Mouse (Mus musculus) limb, embryonic 10.5 days (tissue): ENCODE results near the gene Dgkg. TPM values are rescaled to one million over a fixed set of nuclear protein-coding genes. Genes with fewer than 3 reads are reported as not detected.

Experiments
- DNase-seq: peaks from one replicate; pipeline ENCODE4 v3.0.0-alpha.2; 2017; ENCODE audit warnings: low spot score
- H3K27ac ChIP-seq: fragments of 300-500 bp; sonication (generic); 2 replicates; pipeline ENCODE4 v1.5.1; 2016; ENCODE audit warnings: mild to moderate bottlenecking
- H3K27me3 ChIP-seq: fragments of 300-500 bp; sonication (generic); 2 replicates; pipeline ENCODE4 v1.6.1; 2016; ENCODE audit warnings: low read depth, mild to moderate bottlenecking; ENCODE audit not compliant: poor library complexity, severe bottlenecking
- H3K36me3 ChIP-seq: fragments of 300-500 bp; sonication (generic); 2 replicates; pipeline ENCODE4 v1.6.1; 2016; ENCODE audit warnings: mild to moderate bottlenecking, moderate library complexity
- H3K4me1 ChIP-seq: fragments of 300-500 bp; sonication (generic); 2 replicates; pipeline ENCODE4 v1.6.1; 2016
- H3K4me3 ChIP-seq: fragments of 300-500 bp; sonication (generic); 2 replicates; pipeline ENCODE4 v1.5.1; 2016; ENCODE audit warnings: mild to moderate bottlenecking, moderate library complexity
- H3K9me3 ChIP-seq: fragments of 300-500 bp; sonication (generic); replicated peaks from 2 replicates; pipeline ENCODE4 v1.6.1; 2016; ENCODE audit warnings: mild to moderate bottlenecking
- WGBS: fragments of 180-500 bp; shearing (Covaris S2); methylation state at CpG from one replicate; pipeline ENCODE4 v1.1.7; 2016; 5-methylcytosine and 5-hydroxymethylcytosine counted together
- microRNA-seq: library from miRNA; unstranded; fragments of <30 nt; microRNA quantifications from one replicate; pipeline ENCODE4, GENCODE M21; 2017
- polyA plus RNA-seq: library from polyadenylated mRNA; unstranded; fragments of >200 nt; fragmentation: Nextera tagmentation; extraction: Ambion mirVana; gene quantifications from 2 replicates; pipeline ENCODE4 v1.2.1, GENCODE M21; 2016

Gene Dgkg
- polyA plus RNA-seq, 1 experiment from 2014 or later: 0.29 TPM

DNA sequence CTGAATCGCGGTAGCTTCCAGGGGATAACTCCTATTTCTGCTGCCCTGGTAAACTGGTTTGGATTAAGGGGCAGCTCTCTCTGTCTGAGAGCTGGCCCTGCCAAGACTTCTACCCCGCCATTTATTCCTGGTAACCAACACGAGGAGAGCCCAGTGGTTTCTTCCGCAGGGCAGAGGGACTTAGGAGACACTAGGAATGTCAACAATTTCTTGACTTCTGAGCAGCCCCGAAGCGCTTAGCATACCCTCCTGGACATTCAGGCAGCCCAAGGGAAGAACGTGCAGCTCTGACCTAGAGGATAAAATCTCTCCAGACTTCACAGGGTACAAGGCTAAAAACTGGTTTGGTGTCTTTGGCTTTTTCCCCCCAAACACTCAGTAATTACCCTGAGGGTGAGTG is 227.6 kb downstream of the Dgkg start:
- Histone ChIP-seq H3K9me3 (no peaks in the 10 kb centered on the region), H3K4me1 (peaks cover 36% of the 10 kb centered on the region), H3K36me3 (peaks cover 68% of the 10 kb centered on the region), H3K27me3 (no peaks in the 10 kb centered on the region), H3K27ac (peak overlapping the region; percentile 70), H3K4me3 (0 out of 2 replicates have a peak overlapping the region, but pooled peaks have one; percentile 26)
- no peak for DNase-seq
- 27% methylated on average over 8 of the region's 8 CpGs for WGBS

GRCm38 (mm10) chr16:22428853-22429341 is 228.1 kb downstream of the Dgkg start:
- Histone ChIP-seq H3K9me3 (no peaks in the 10 kb centered on the region), H3K27ac (peak overlapping the region; percentile 70), H3K4me3 (peak overlapping the region; percentile 26; the same call in 1 of the 2 replicates), H3K36me3 (peaks cover 73% of the 10 kb centered on the region), H3K27me3 (no peaks in the 10 kb centered on the region), H3K4me1 (peaks cover 31% of the 10 kb centered on the region)
- DNase-seq: peak; percentile 74
- WGBS: 17% methylated on average over 9 of the region's 9 CpGs

DNA sequence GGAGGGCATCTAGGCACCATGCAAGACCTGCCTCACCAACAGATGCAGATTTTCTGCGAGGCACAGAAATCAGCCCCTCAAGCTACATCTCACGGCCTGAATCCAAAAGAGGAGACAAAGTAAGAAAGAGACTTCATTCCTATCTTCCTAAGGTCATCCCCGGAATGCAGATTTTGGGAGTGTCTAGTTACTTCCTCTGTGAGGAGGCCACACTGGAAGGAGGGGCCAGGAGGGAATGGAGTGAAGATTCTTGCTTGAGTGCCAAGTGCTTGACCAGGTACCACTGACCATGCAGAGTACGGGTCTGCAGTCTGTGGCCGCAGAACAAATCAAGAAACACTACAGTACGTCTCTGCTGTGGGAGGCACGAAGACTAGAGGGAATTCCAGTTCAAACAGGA is 230.2 kb downstream of the Dgkg start:
- Histone ChIP-seq H3K27ac (no peak overlapping the region), H3K9me3 (no peaks in the 10 kb centered on the region), H3K4me3 (no peak overlapping the region), H3K36me3 (peaks cover 75% of the 10 kb centered on the region), H3K4me1 (peaks cover 25% of the 10 kb centered on the region), H3K27me3 (no peaks in the 10 kb centered on the region)
- WGBS: 86% methylated on average over 7 of the region's 7 CpGs
- DNase-seq: no peak

- no peak for DNase-seq
- Histone ChIP-seq H3K9me3 (no peaks in the 10 kb centered on the region), H3K4me1 (no peaks in the 10 kb centered on the region), H3K4me3 (no peak overlapping the region), H3K27me3 (no peaks in the 10 kb centered on the region), H3K27ac (no peak overlapping the region), H3K36me3 (peaks cover 86% of the 10 kb centered on the region)
- WGBS: 87% methylated on average over 5 of the region's 5 CpGs
Observed at GRCm38 (mm10) chr16:22422256-22422655, 234.8 kb downstream of the Dgkg start.

Small RNA genes lying within 50 kb of the gene (microRNA-seq; reads per million reads assigned to microRNA genes)
- not detected for gene Mir6362
- not detected for gene Mir8095

Other genes with a start within 250 kb of the Dgkg start
- 66.8 and 74.3 TPM in 2 replicates for gene Etv5, start 217.5 kb downstream of the Dgkg start, polyA plus RNA-seq
- not detected in 2 replicates for gene Crygs, start 154.4 kb upstream of the Dgkg start, polyA plus RNA-seq
- gene Tbccd1, start 200.4 kb upstream of the Dgkg start, polyA plus RNA-seq: 36.2 and 37.1 TPM in 2 replicates
- 98.1 and 106 TPM in 2 replicates for gene Dnajb11, start 200.6 kb upstream of the Dgkg start, polyA plus RNA-seq
- not detected in 2 replicates for gene Ahsg, start 234.1 kb upstream of the Dgkg start, polyA plus RNA-seq